Mouse (Mus musculus): Measurements from ENCODE around the gene Fbxw4.

DNA sequence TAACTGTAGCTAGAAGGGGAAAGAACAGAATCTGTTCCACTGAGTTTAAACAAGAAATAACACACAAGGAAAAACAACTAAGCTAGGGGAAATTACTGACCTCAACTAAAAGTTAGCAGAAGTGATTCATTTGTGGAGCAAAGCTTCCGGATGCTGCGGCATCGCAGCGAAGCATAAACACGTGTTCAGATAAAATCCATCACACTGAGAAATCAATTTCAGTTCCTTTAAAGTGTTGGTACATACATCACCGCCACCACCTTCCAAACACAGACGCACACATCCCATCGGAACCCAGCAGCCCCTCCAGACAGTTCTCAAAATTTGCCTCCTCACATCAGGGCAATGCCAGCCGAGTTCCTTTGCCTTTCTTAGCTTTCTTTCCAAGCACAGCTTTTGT is 12.9 kb upstream of the Fbxw4 start:
- no peak for TF ChIP-seq CTCF (IDR thresholded peaks at IDR 0.05; ENCODE audit: borderline replicate concordance, control insufficient read depth, extremely low read depth, insufficient read depth, low read length, poor library complexity)
- TF ChIP-seq POLR2A (IDR thresholded peaks at IDR 0.05; ENCODE audit: control insufficient read depth, extremely low read depth, insufficient read depth, low read length, poor library complexity), result no peak
